Mouse (Mus musculus) MEL (cell line): ENCODE measurements at regions not wholly inside any gene's neighbourhood (a gene's known extent, or its start where the extent isn't known, plus 50 kb on each side); places are given as distances from the start of the nearest gene placed in this dataset.

Source experiments
- DNase-seq: peaks from one replicate; pipeline ENCODE4 v3.0.0; 2011; ENCODE audit warnings: low read depth, low spot score
- H3K27ac ChIP-seq: 2 replicates; pipeline ENCODE4 v1.5.1; 2012; ENCODE audit warnings: low read depth, mild to moderate bottlenecking, control low read depth, low read length, moderate library complexity; ENCODE audit not compliant: control insufficient read depth
- H3K27me3 ChIP-seq, 2 experiments: fragments of 150-350 bp in 1 of 2; sonication (generic) in 1 of 2; 2 replicates each; pipeline ENCODE4 v1.6.1; 2012; ENCODE audit warnings: low read length in 2 of 2, mild to moderate bottlenecking in 2 of 2, improper control_type of control experiment in 1 of 2, moderate library complexity in 1 of 2; ENCODE audit not compliant: insufficient read depth in 2 of 2, control insufficient read depth in 1 of 2
- H3K36me3 ChIP-seq, 2 experiments: 2 replicates each; pipeline ENCODE4 v1.6.1; 2012 to 2014; ENCODE audit warnings: low read length in 2 of 2, improper control_type of control experiment in 1 of 2, inconsistent platforms in 1 of 2, mild to moderate bottlenecking in 1 of 2; ENCODE audit not compliant: insufficient read depth in 2 of 2, control insufficient read depth in 1 of 2
- H3K4me1 ChIP-seq, 2 experiments: fragments of 150-350 bp in 1 of 2; sonication (generic) in 1 of 2; 2 replicates each; pipeline ENCODE4 v1.6.1; 2012; ENCODE audit warnings: low read length in 2 of 2, improper control_type of control experiment in 1 of 2, mild to moderate bottlenecking in 1 of 2; ENCODE audit not compliant: insufficient read depth in 2 of 2, control insufficient read depth in 1 of 2
- H3K4me3 ChIP-seq, 2 experiments: fragments of 150-350 bp in 1 of 2; sonication (generic) in 1 of 2; 2 replicates each; pipeline ENCODE4 v1.5.1; 2012; ENCODE audit warnings: low read depth in 2 of 2, low read length in 2 of 2, mild to moderate bottlenecking in 2 of 2, moderate library complexity in 2 of 2, control low read depth in 1 of 2, improper control_type of control experiment in 1 of 2; ENCODE audit not compliant: control insufficient read depth in 1 of 2, insufficient read depth in 1 of 2
- H3K79me2 ChIP-seq: 2 replicates; pipeline ENCODE4 v1.6.1; 2012; ENCODE audit warnings: mild to moderate bottlenecking, low read length, moderate library complexity; ENCODE audit not compliant: control insufficient read depth, poor library complexity, insufficient read depth
- H3K9ac ChIP-seq: 2 replicates; pipeline ENCODE4 v1.6.1; 2012; ENCODE audit warnings: low read depth, mild to moderate bottlenecking, control low read depth, low read length, moderate library complexity; ENCODE audit not compliant: control insufficient read depth, poor library complexity, severe bottlenecking
- H3K9me3 ChIP-seq: fragments of 150-350 bp; sonication (generic); replicated peaks from 2 replicates; pipeline ENCODE4 v1.6.1; 2012; ENCODE audit warnings: mild to moderate bottlenecking, low read length, improper control_type of control experiment, moderate library complexity; ENCODE audit not compliant: insufficient read depth
- BHLHE40 ChIP-seq: IDR thresholded peaks from 2 replicates; pipeline ENCODE4 v1.6.1; 2012; ENCODE audit warnings: low read depth, mild to moderate bottlenecking, inconsistent platforms, low read length, improper control_type of control experiment, borderline replicate concordance
- CTCF ChIP-seq, 3 experiments: IDR thresholded peaks in 2 of 3; conservative IDR thresholded peaks in 1 of 3; 2 replicates each; pipeline ENCODE4 v1.5.1; 2011 to 2012; ENCODE audit warnings: low read length in 3 of 3, low read depth in 2 of 3, mild to moderate bottlenecking in 2 of 3, improper control_type of control experiment in 1 of 3, inconsistent platforms in 1 of 3, mixed read lengths in 1 of 3, moderate library complexity in 1 of 3; ENCODE audit not compliant: control insufficient read depth in 1 of 3, insufficient read depth in 1 of 3, poor library complexity in 1 of 3, severe bottlenecking in 1 of 3
- E2F4 ChIP-seq: IDR thresholded peaks from 2 replicates; pipeline ENCODE4 v1.6.1; 2011; ENCODE audit warnings: low read depth, low read length, improper control_type of control experiment, borderline replicate concordance
- ELF1 ChIP-seq: IDR thresholded peaks from 2 replicates; pipeline ENCODE4 v1.6.1; 2014; ENCODE audit warnings: low read depth, mild to moderate bottlenecking, inconsistent platforms, low read length, improper control_type of control experiment, moderate library complexity
- GABPA ChIP-seq: IDR thresholded peaks from 2 replicates; pipeline ENCODE4 v1.6.1; 2012; ENCODE audit warnings: low read depth, mild to moderate bottlenecking, inconsistent platforms, low read length, improper control_type of control experiment, moderate library complexity
- MAX ChIP-seq: IDR thresholded peaks from 2 replicates; pipeline ENCODE4 v1.6.1; 2011; ENCODE audit warnings: low read length, improper control_type of control experiment
- MAZ ChIP-seq: IDR thresholded peaks from 2 replicates; pipeline ENCODE4 v1.6.1; 2012; ENCODE audit warnings: low read depth, mild to moderate bottlenecking, inconsistent platforms, low read length, improper control_type of control experiment
- MEF2A ChIP-seq: IDR thresholded peaks from 2 replicates; pipeline ENCODE4 v1.6.1; 2014; ENCODE audit warnings: low read depth, mild to moderate bottlenecking, inconsistent platforms, low read length, improper control_type of control experiment; ENCODE audit not compliant: poor library complexity, insufficient replicate concordance, severe bottlenecking; ENCODE audit errors: extremely low read depth
- MXI1 ChIP-seq: IDR thresholded peaks from 2 replicates; pipeline ENCODE4 v1.6.1; 2011; ENCODE audit warnings: mild to moderate bottlenecking, low read depth, low read length, improper control_type of control experiment
- MYB ChIP-seq: IDR thresholded peaks from 2 replicates; pipeline ENCODE4 v1.6.1; 2011; ENCODE audit warnings: mild to moderate bottlenecking, low read depth, low read length, improper control_type of control experiment
- NELFE ChIP-seq: IDR thresholded peaks from 2 replicates; pipeline ENCODE4 v1.6.1; 2011; ENCODE audit warnings: low read depth, low read length, improper control_type of control experiment
- NRF1 ChIP-seq: IDR thresholded peaks from 2 replicates; pipeline ENCODE4 v1.6.1; 2014; ENCODE audit warnings: low read depth, mild to moderate bottlenecking, inconsistent platforms, low read length, improper control_type of control experiment, moderate library complexity; ENCODE audit not compliant: poor library complexity, insufficient read depth, severe bottlenecking
- POLR2A ChIP-seq, 2 experiments: IDR thresholded peaks; 2 replicates each; pipeline ENCODE4 v1.6.1; 2011 to 2012; ENCODE audit warnings: low read length in 2 of 2, mild to moderate bottlenecking in 2 of 2, control low read depth in 1 of 2, improper control_type of control experiment in 1 of 2, low read depth in 1 of 2, moderate library complexity in 1 of 2; ENCODE audit not compliant: control insufficient read depth in 1 of 2, insufficient read depth in 1 of 2, poor library complexity in 1 of 2
- POLR2AphosphoS2 ChIP-seq: IDR thresholded peaks from 2 replicates; pipeline ENCODE4 v1.6.1; 2011; ENCODE audit warnings: low read length, improper control_type of control experiment
- POLR2AphosphoS5 ChIP-seq: IDR thresholded peaks from 2 replicates; pipeline ENCODE4 v1.6.1; 2012; ENCODE audit warnings: low read depth, borderline replicate concordance, mild to moderate bottlenecking, inconsistent platforms, low read length, moderate library complexity, mixed read lengths
- SMC3 ChIP-seq: IDR thresholded peaks from 2 replicates; pipeline ENCODE4 v1.6.1; 2011; ENCODE audit warnings: low read depth, low read length, improper control_type of control experiment
- TAL1 ChIP-seq: IDR thresholded peaks from 2 replicates; pipeline ENCODE4 v1.6.1; 2012; ENCODE audit warnings: mild to moderate bottlenecking, inconsistent platforms, low read length, moderate library complexity, mixed read lengths
- TCF12 ChIP-seq: IDR thresholded peaks from 2 replicates; pipeline ENCODE4 v1.6.1; 2014; ENCODE audit warnings: low read depth, mild to moderate bottlenecking, inconsistent platforms, low read length, improper control_type of control experiment, moderate library complexity
- UBTF ChIP-seq: IDR thresholded peaks from 2 replicates; pipeline ENCODE4 v1.6.1; 2012; ENCODE audit warnings: low read depth, mild to moderate bottlenecking, inconsistent platforms, low read length, improper control_type of control experiment, moderate library complexity, borderline replicate concordance; ENCODE audit not compliant: insufficient read depth
- USF1 ChIP-seq: IDR thresholded peaks from 2 replicates; pipeline ENCODE4 v1.6.1; 2014; ENCODE audit warnings: low read depth, mild to moderate bottlenecking, inconsistent platforms, low read length, improper control_type of control experiment, moderate library complexity
- ZC3H11A ChIP-seq: IDR thresholded peaks from 2 replicates; pipeline ENCODE4 v1.6.1; 2012; ENCODE audit warnings: low read depth, mild to moderate bottlenecking, inconsistent platforms, low read length, improper control_type of control experiment
- ZKSCAN1 ChIP-seq: IDR thresholded peaks from 2 replicates; pipeline ENCODE4 v1.6.1; 2012; ENCODE audit warnings: low read depth, mild to moderate bottlenecking, inconsistent platforms, low read length, improper control_type of control experiment, moderate library complexity
- ZMIZ1 ChIP-seq: IDR thresholded peaks from 2 replicates; pipeline ENCODE4 v1.6.1; 2012; ENCODE audit warnings: low read depth, mild to moderate bottlenecking, inconsistent platforms, low read length, improper control_type of control experiment, moderate library complexity
- ZNF384 ChIP-seq: IDR thresholded peaks from 2 replicates; pipeline ENCODE4 v1.6.1; 2012; ENCODE audit warnings: low read depth, mild to moderate bottlenecking, inconsistent platforms, low read length, improper control_type of control experiment

DNA sequence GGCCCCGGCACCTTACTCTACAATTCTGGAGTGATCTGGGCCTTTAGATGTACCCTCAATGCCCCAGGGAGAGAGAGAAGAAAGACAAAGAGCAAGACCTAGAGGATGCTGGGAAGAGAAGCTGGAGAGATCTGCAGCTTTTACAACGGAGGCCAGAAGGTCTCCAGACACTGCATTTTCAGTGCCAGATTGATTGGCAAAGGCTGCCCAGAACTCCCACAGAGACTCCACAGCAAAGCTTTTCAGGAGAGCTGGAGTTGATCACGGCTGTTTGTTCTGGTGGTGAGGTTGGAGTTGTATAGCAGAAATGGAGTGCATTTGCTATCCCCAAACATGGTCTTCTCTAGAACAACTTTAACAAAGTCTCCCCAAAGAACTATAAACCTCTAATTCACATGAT, 61.9 kb upstream of the Tmem108 start:
- DNase-seq = no peak
- TF ChIP-seq ZMIZ1 = no peak
- TF ChIP-seq POLR2A (IDR thresholded peaks at IDR 0.05; ENCODE audit: control insufficient read depth in 1 of 2, insufficient read depth in 1 of 2, low read depth in 1 of 2, low read length in 2 of 2, poor library complexity in 1 of 2) = no peak
- TF ChIP-seq E2F4 = no peak
- TF ChIP-seq ZNF384 = no peak
- TF ChIP-seq UBTF = no peak
- TF ChIP-seq NRF1 = no peak
- no peak for TF ChIP-seq BHLHE40
- TF ChIP-seq ZKSCAN1 = no peak
- TF ChIP-seq, all 39 proteins: peak for 0
- no peaks in the 10 kb centered on the region for H3K9me3 ChIP-seq
- no peak overlapping the region for H3K27ac ChIP-seq
- no peaks in the 10 kb centered on the region for H3K79me2 ChIP-seq
- no peak overlapping the region for H3K9ac ChIP-seq
- H3K36me3 ChIP-seq = no peaks in the 10 kb centered on the region
- H3K27me3 ChIP-seq = no peaks in the 10 kb centered on the region
- H3K4me1 ChIP-seq = no peaks in the 10 kb centered on the region
- no peak overlapping the region for H3K4me3 ChIP-seq

DNA sequence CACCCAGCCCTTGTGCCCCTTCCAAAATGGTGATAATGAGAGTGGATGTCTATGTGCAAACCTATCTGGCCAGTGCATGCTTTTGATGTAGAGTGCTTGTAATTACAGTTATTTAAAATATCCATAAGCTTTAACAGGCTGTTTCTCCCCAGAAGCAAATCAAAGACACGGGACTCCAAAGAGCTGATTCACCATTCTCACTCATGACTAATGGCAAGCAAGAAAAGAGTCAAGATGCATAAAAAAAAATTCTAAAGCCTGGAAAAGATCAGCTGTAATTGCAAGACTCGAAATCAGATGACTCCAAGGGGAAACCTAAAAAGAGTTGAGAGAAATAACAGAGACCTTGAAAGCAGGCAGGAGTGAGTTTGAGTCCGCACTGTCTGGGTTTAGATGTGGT, 79.6 kb upstream of the Tmem108 start:
- Histone ChIP-seq H3K27ac (no peak overlapping the region), H3K4me3 (no peak overlapping the region), H3K9ac (no peak overlapping the region), H3K4me1 (no peaks in the 10 kb centered on the region), H3K9me3 (no peaks in the 10 kb centered on the region), H3K36me3 (no peaks in the 10 kb centered on the region), H3K27me3 (no peaks in the 10 kb centered on the region), H3K79me2 (no peaks in the 10 kb centered on the region)
- DNase-seq = no peak
- TF ChIP-seq MAZ (no peak), POLR2AphosphoS2 (no peak), NELFE (no peak), NRF1 (no peak), MXI1 (no peak), TAL1 (no peak), MAX (no peak), BHLHE40 (no peak), ZNF384 (no peak), USF1 (no peak), POLR2AphosphoS5 (no peak)

DNA sequence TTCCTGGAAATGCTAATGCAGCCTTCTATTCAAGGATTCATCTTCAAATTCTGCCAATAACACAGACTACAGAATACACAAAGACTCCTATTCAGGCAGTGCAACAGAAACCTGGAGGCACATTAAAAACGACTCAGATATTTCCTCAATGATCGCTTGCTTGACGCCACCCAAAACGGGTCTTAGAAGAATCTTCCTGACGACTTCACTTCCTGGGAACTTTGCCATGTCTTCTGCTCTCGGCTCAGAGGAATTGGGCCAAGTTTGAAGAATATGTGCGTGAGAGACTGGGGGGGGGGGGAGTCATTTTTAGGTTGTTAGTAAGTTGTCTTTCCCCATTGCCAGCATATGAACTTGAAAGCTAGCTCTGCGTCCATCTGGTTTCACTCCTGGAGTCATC, 82.2 kb upstream of the Tmem108 start:
- Histone ChIP-seq H3K79me2 (no peaks in the 10 kb centered on the region), H3K36me3 (no peaks in the 10 kb centered on the region), H3K27ac (no peak overlapping the region), H3K27me3 (no peaks in the 10 kb centered on the region), H3K4me3 (no peak overlapping the region), H3K4me1 (no peaks in the 10 kb centered on the region), H3K9me3 (no peaks in the 10 kb centered on the region), H3K9ac (no peak overlapping the region)
- no peak for DNase-seq
- no peak for TF ChIP-seq SMC3
- no peak for TF ChIP-seq MYB
- no peak for TF ChIP-seq GABPA
- TF ChIP-seq TCF12 = no peak
- no peak for TF ChIP-seq POLR2AphosphoS5
- no peak for TF ChIP-seq ZC3H11A
- TF ChIP-seq ZMIZ1 = no peak
- TF ChIP-seq ZKSCAN1 = no peak
- no peak for TF ChIP-seq CTCF (IDR thresholded peaks at IDR 0.05 in 2 of 3, conservative IDR thresholded peaks at IDR 0.05 in 1 of 3; ENCODE audit: control insufficient read depth in 1 of 3, insufficient read depth in 1 of 3, low read depth in 2 of 3, low read length in 3 of 3, poor library complexity in 1 of 3, severe bottlenecking in 1 of 3)
- no peak for TF ChIP-seq ELF1
- no peak for TF ChIP-seq POLR2A (IDR thresholded peaks at IDR 0.05; ENCODE audit: control insufficient read depth in 1 of 2, insufficient read depth in 1 of 2, low read depth in 1 of 2, low read length in 2 of 2, poor library complexity in 1 of 2)
- TF ChIP-seq MEF2A = no peak
- TF ChIP-seq POLR2AphosphoS2 = no peak
- no peak for TF ChIP-seq UBTF
- TF ChIP-seq, all 39 proteins: peak for 0
